Mouse (Mus musculus) kidney, postnatal 0 days (tissue): ENCODE measurements around the gene Il17re. TPM values are rescaled to one million over a fixed set of nuclear protein-coding genes. Genes with fewer than 3 reads are reported as not detected.

ENCODE experiments used
- ATAC-seq: fragments of 200-750 bp; cut with Nextera tagmentation; replicated peaks from 2 replicates; pipeline ENCODE4 v1.8.0; 2017; ENCODE audit warnings: low read depth, moderate number of reproducible peaks, moderate TSS enrichment, moderate library complexity; ENCODE audit not compliant: low FRiP score
- DNase-seq: peaks from one replicate; pipeline ENCODE4 v3.0.0-alpha.2; 2016; ENCODE audit warnings: low spot score
- H3K27ac ChIP-seq: fragments of 300-500 bp; sonication (generic); 2 replicates; pipeline ENCODE4 v1.5.1; 2014; ENCODE audit warnings: mild to moderate bottlenecking
- H3K27me3 ChIP-seq: fragments of 300-500 bp; sonication (generic); 2 replicates; pipeline ENCODE4 v1.6.1; 2014; ENCODE audit warnings: low read length, mixed read lengths; ENCODE audit not compliant: insufficient read depth
- H3K36me3 ChIP-seq: fragments of 300-500 bp; sonication (generic); 2 replicates; pipeline ENCODE4 v1.6.1; 2014; ENCODE audit warnings: low read length, mixed read lengths; ENCODE audit not compliant: insufficient read depth
- H3K4me1 ChIP-seq: fragments of 300-500 bp; sonication (generic); replicated peaks from 2 replicates; pipeline ENCODE4 v1.6.1; 2014; ENCODE audit warnings: antibody characterized with exemption, low read length, mixed read lengths; ENCODE audit not compliant: insufficient read depth
- H3K4me2 ChIP-seq: fragments of 300-500 bp; sonication (generic); 2 replicates; pipeline ENCODE4 v1.6.1; 2014; ENCODE audit warnings: mild to moderate bottlenecking, low read length, moderate library complexity, mixed read lengths
- H3K4me3 ChIP-seq: fragments of 300-500 bp; sonication (generic); replicated peaks from 2 replicates; pipeline ENCODE4 v1.5.1; 2014; ENCODE audit warnings: low read depth, low read length
- H3K9ac ChIP-seq: fragments of 300-500 bp; sonication (generic); 2 replicates; pipeline ENCODE4 v1.6.1; 2014; ENCODE audit warnings: low read depth, low read length
- H3K9me3 ChIP-seq: fragments of 300-500 bp; sonication (generic); replicated peaks from 2 replicates; pipeline ENCODE4 v1.6.1; 2016; ENCODE audit warnings: low read length, inconsistent platforms, mixed read lengths
- CTCF ChIP-seq: IDR thresholded peaks from 2 replicates; pipeline ENCODE4 v1.5.1; 2016; ENCODE audit warnings: antibody characterized with exemption, low read depth, mild to moderate bottlenecking, moderate library complexity
- WGBS: fragments of 180-500 bp; shearing (Covaris S2); extraction: QIAGEN DNeasy Blood & Tissue Kit; methylation state at CpG from one replicate; pipeline ENCODE4 v1.1.7; 2014; 5-methylcytosine and 5-hydroxymethylcytosine counted together
- polyA plus RNA-seq: library from polyadenylated mRNA; unstranded; fragments of >200 nt; fragmentation: Nextera tagmentation; extraction: Ambion mirVana; gene quantifications from 2 replicates; pipeline ENCODE4 v1.2.1, GENCODE M21; 2015

Gene Il17re
- polyA plus RNA-seq, 1 experiment from 2014 or later, result 11.1 TPM

DNA sequence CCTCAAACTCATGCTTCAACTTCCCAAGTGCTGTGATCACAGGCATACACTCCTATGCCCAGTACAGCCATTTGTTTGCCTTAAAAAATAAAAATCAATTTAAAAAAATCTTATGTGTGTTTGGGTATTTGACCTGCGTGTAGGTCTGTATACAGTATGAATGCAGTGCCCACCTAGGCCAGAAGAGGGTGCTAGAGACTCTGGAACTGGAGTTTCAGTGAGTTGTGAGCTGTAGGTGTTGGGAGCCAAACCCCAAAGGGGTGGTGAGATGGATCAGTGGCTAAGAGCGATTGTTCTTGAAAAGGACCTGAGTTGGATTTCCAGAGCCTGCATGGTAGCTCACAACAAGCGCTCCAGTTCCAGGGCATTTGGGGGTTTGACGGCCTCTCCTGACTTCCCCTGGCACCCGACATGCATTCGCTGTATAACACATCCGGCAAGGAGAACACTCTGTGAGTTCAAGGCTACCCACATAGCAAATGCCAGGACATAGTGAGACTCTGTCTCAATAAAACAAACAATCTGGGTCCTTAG lies 17.1 kb upstream of the Il17re start:
- Histone ChIP-seq H3K9me3 (no peaks in the 10 kb centered on the region), H3K27me3 (no peaks in the 10 kb centered on the region), H3K4me2 (no peak overlapping the region), H3K4me3 (no peak overlapping the region), H3K4me1 (no peaks in the 10 kb centered on the region), H3K27ac (no peak overlapping the region), H3K9ac (no peak overlapping the region), H3K36me3 (no peaks in the 10 kb centered on the region)
- peak; percentile 94 for TF ChIP-seq CTCF
- WGBS, result 57% methylated on average over 7 of the region's 7 CpGs
- ATAC-seq (no peak), DNase-seq (peak; percentile 83)

DNA sequence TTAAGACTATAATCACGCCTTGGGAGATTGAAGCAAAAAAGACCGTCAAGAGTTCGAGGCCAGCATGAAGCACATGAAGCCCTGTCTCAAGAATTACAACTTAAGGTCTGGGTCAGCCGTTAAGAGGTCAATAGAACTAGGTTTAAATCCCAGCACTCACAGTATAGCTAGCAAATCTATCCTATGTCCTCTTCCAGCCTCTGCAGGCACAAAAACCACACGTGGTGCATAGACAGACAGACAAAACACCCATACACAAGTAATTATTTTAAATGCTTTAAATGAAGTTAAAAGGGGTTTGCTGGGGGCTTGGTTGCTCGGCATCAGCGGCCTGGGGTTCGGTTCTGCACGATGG lies 16.2 kb upstream of the Il17re start:
- no peak for ATAC-seq

DNA sequence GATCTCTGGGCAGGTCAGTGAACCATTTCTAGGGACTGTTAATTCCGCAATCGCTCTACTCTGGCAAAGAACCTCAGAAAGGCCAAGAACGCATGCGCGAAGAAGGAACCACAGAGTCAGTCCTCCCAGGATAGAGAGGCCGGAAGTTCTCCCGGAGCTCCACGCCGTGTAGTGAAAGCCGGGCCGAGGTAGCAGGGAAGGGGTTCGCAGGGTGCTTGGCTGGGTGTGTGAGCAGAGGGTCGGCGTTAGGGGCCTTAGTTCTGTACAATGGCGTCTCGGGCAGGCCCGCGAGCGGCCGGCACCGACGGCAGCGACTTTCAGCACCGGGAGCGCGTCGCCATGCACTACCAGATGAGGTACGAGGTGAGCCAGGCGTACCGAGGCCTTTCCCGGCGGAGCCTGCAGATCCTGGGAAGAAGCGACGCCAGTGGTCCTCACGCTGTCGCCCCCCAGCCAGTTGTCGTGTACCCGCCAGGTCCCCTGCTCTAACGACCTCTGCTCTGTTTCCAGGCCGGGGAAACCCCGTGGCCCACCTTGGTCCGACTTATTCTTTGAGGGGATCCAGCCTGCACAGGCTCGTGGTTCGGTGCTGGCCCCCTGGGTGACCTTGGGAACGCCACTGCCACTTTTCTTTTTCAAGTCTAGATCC lies 15.7 kb upstream of the Il17re start, which contains the start of gene Jagn1:
Gene Jagn1, plus strand, starts transcription at position 128 of the 649 bp plus-strand sequence.
- H3K4me1 ChIP-seq, result no peaks in the 10 kb centered on the region
- H3K9ac ChIP-seq, result peak within 1 kb of the TSS; percentile 96
- under 1% methylated on average over 44 of the region's 45 CpGs for WGBS
- ATAC-seq, result peak; percentile 78
- TF ChIP-seq CTCF, result no peak
- peak within 1 kb of the TSS; percentile 82 for H3K4me2 ChIP-seq
- H3K27me3 ChIP-seq, result no peaks in the 10 kb centered on the region
- DNase-seq, result peak; percentile 97
- peaks cover 10% of the 10 kb centered on the region for H3K36me3 ChIP-seq
- no peaks in the 10 kb centered on the region for H3K9me3 ChIP-seq
- H3K27ac ChIP-seq, result peak within 1 kb of the TSS; percentile 85
- H3K4me3 ChIP-seq, result peak within 1 kb of the TSS; percentile 94

More for the DNA sequence above, 16.2 kb upstream of the Il17re start:
- peaks cover 5% of the 10 kb centered on the region; the same call in 1 of the 2 replicates for H3K36me3 ChIP-seq
- no peak for TF ChIP-seq CTCF
- no peaks in the 10 kb centered on the region for H3K4me1 ChIP-seq
- DNase-seq, result no peak
- peak overlapping the region; percentile 96 for H3K9ac ChIP-seq
- peak overlapping the region; percentile 85 for H3K27ac ChIP-seq
- no peaks in the 10 kb centered on the region for H3K27me3 ChIP-seq
- H3K4me3 ChIP-seq, result peak overlapping the region; percentile 94
- no peaks in the 10 kb centered on the region for H3K9me3 ChIP-seq
- H3K4me2 ChIP-seq, result peak overlapping the region; percentile 82
- 39% methylated on average over 9 of the region's 9 CpGs for WGBS

DNA sequence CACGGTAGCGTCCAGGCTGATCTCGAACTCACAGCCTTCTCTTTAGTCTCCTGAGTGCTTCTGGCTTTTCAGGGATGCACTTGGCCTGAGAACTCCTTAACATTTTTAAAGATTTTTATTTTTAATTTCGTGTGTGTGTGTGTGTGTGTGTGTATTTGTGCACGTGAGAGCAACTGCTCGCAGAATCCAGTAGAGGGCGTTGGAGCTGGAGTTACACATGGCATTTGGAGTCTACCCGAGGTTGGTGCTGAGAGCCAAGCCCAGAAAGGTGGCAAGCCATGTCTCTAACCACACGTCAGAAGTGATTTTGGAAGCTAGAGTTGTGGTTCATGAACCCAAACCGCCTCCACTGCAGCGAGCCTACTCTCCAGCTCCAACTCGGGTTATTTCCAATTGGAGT lies 15.2 kb upstream of the Il17re start:
- Histone ChIP-seq H3K9me3 (no peaks in the 10 kb centered on the region), H3K4me3 (peak overlapping the region; percentile 94), H3K27me3 (no peaks in the 10 kb centered on the region), H3K4me2 (peak overlapping the region; percentile 82), H3K4me1 (no peaks in the 10 kb centered on the region), H3K9ac (peak overlapping the region; percentile 96), H3K36me3 (peaks cover 15% of the 10 kb centered on the region), H3K27ac (peak overlapping the region; percentile 85)
- DNase-seq (no peak), ATAC-seq (no peak)
- WGBS, result 45% methylated on average over 12 of the region's 12 CpGs
- peak; percentile 51 for TF ChIP-seq CTCF

DNA sequence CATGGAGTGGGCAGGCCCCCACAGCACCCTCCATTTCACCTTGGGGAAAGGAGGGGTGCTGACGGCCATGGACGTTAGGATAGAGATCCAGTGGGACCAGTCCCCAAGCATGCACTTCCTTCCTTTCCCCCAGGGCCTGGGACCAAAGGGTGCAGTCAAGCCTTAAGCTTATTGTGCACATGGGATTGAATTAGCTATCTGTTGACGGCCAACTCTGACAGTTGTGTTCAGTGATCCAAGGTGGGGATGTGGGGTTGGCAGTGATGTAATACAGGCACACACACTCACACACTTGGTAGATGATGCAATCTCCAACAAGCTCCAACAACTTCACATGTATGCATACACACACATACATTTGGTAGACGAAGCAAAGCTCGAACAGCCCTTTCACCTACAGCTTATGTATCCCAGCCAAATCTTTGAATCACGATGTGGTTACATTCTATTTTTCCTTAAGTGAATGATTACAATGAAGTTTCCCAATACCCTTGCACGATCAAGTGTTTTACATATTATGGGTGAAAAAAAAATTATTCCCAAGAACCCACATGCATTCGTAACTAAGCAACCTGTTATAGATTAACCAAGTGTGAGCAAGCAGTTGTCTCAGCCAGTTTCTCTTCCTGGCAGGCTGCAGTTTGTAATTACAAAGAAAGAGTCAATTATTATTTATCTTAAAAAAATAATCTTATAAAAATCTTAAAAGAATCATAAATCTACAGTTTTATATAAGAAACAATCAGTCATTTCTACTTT lies 13.9 kb upstream of the Il17re start:
- Histone ChIP-seq H3K4me1 (no peaks in the 10 kb centered on the region), H3K4me2 (no peak overlapping the region), H3K27me3 (no peaks in the 10 kb centered on the region), H3K36me3 (peaks cover 19% of the 10 kb centered on the region), H3K9me3 (no peaks in the 10 kb centered on the region), H3K27ac (peak overlapping the region; percentile 73), H3K9ac (no peak overlapping the region), H3K4me3 (no peak overlapping the region)
- no peak for DNase-seq
- peak; percentile 35; the same call in 1 of the 2 replicates for ATAC-seq
- 62% methylated on average over 6 of the region's 8 CpGs for WGBS
- TF ChIP-seq CTCF, result no peak

DNA sequence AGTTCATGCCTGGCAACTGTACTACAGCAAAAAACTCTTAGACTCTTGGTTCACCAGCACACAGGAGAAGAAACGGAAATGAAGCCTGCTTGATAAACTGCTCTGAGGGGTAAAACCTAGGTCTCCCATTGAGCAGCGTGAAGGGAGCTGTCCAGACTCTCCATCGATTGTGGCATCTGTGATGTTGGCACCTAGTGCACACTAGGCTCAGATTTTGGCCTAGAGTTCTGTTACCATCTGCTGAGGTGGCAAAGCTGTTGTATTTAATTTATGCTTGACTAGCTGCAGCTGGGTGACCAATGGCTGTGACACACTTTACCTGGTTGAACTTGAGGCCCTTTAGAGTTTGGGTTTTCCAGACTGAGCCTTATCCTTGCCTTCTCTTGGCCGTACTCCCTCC lies 10.6 kb upstream of the Il17re start:
- Histone ChIP-seq H3K4me2 (no peak overlapping the region), H3K27me3 (no peaks in the 10 kb centered on the region), H3K9me3 (no peaks in the 10 kb centered on the region), H3K36me3 (peaks cover 19% of the 10 kb centered on the region), H3K4me3 (no peak overlapping the region), H3K9ac (no peak overlapping the region), H3K4me1 (no peaks in the 10 kb centered on the region), H3K27ac (no peak overlapping the region)
- TF ChIP-seq CTCF, result no peak
- 94% methylated on average over 4 of the region's 4 CpGs for WGBS
- ATAC-seq, result no peak
- no peak for DNase-seq
